Mouse (Mus musculus) adrenal gland, postnatal 25 days (tissue): ENCODE results near the gene Smok2b. TPM values are rescaled to one million over a fixed set of nuclear protein-coding genes. Genes with fewer than 3 reads are reported as not detected.
"Not testable (repeated sequence)": the region's sequence is repeated elsewhere in the genome, so short reads cannot be mapped to it uniquely, and the experiment has no call there.

Experiments
- DNase-seq: peaks from one replicate; pipeline ENCODE4 v3.0.0; 2021; ENCODE audit warnings: mixed read lengths
- total RNA-seq: library from RNA; stranded (reverse); gene quantifications from 2 replicates; pipeline ENCODE4 v1.2.3, GENCODE M21; 2021

The Smok2b gene
- total RNA-seq, 1 experiment from 2014 or later = not detected

- not testable (repeated sequence) for DNase-seq
Observed at GRCm38 (mm10) chr17:13240807-13241727, 11.0 kb downstream of the Smok2b start.

GRCm38 (mm10) chr17:13254786-13255185 lies 24.7 kb downstream of the Smok2b start:
- DNase-seq = not testable (repeated sequence)

Other genes starting within 250 kb of the Smok2b start
- 60.2 and 67.5 TPM in 2 replicates for gene Wtap, start 236.1 kb upstream of the Smok2b start, total RNA-seq
- 333 and 383 TPM in 2 replicates for gene Sod2, start 223.4 kb upstream of the Smok2b start, total RNA-seq
- 0.49 TPM in 1 of 2 replicates, not detected in the other for gene Gpr31b, start 178.0 kb upstream of the Smok2b start, total RNA-seq
- 0.88 TPM in 1 of 2 replicates, not detected in the other for gene Tcp10b, start 169.2 kb upstream of the Smok2b start, total RNA-seq
- gene Unc93a, start 98.4 kb upstream of the Smok2b start, total RNA-seq = 1.2 and 1.8 TPM in 2 replicates
- not detected in 2 replicates for gene Smok2a, start 9.1 kb upstream of the Smok2b start, total RNA-seq
- gene Tcp10c, start 124.3 kb downstream of the Smok2b start, total RNA-seq = not detected in 2 replicates